Mouse (Mus musculus) midbrain, embryonic 16.5 days (tissue): Measurements from ENCODE around the gene Trim45. TPM values are rescaled to one million over a fixed set of nuclear protein-coding genes. Genes with fewer than 3 reads are reported as not detected.

Experiments
- polyA plus RNA-seq: library from polyadenylated mRNA; unstranded; fragments of >200 nt; fragmentation: Nextera tagmentation; extraction: Ambion mirVana; gene quantifications from 2 replicates; pipeline ENCODE4 v1.2.1, GENCODE M21; 2015

Gene Trim45
- polyA plus RNA-seq, 1 experiment from 2014 or later: 8.6 TPM

Other genes starting within 250 kb of the Trim45 start
- 30.7 and 32.7 TPM in 2 replicates for gene Man1a2, start 236.7 kb upstream of the Trim45 start, polyA plus RNA-seq
- not detected in 2 replicates for gene Vtcn1, start 96.7 kb upstream of the Trim45 start, polyA plus RNA-seq
- 2.7 and 3.1 TPM in 2 replicates for gene Ttf2, start 47.5 kb downstream of the Trim45 start, polyA plus RNA-seq
- gene Cd101, start 107.4 kb downstream of the Trim45 start, polyA plus RNA-seq: not detected in 2 replicates
- gene Ptgfrn, start 188.1 kb downstream of the Trim45 start, polyA plus RNA-seq: 2.6 and 2.9 TPM in 2 replicates